Mouse (Mus musculus) gastrocnemius, postnatal 4 days (tissue): Measurements from ENCODE around the gene Gli2. TPM values are rescaled to one million over a fixed set of nuclear protein-coding genes. Genes with fewer than 3 reads are reported as not detected.
A peak's percentile ranks its signal among the peaks of the same experiment; 100 is the strongest.

ENCODE experiments used
- DNase-seq, 2 experiments: peaks; one replicate each; pipeline ENCODE4 v3.0.0; 2021 to 2022; ENCODE audit warnings: low spot score in 2 of 2, mixed read lengths in 2 of 2
- total RNA-seq, 2 experiments: library from RNA; stranded (reverse); gene quantifications; 2 replicates each; pipeline ENCODE4 v1.2.3; 2021

Gene Gli2
- total RNA-seq, 2 experiments from 2014 or later, result 11.3 to 13.4 TPM

DNA sequence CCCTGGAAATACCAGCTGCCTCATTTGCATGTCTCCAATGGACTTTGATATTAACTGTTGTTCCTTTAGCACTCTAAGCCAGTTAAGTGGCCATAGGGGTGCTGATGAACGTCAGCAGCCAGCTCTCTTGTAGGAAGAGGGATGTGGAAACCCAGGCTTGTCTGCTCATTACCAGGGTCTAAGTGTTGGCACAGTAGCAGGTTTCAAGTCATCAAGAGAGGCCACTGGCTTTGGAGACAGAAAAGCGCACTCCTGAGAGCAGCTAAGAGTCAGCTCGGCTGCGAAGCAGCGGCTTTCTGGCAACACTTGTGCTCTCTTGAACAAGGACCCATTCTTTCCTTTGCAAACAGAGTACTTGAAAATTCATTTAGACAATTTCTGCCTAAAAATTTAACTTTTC is 148.1 kb downstream of the Gli2 start:
- peak in 1 of 2 experiments; percentile 51 for DNase-seq

DNA sequence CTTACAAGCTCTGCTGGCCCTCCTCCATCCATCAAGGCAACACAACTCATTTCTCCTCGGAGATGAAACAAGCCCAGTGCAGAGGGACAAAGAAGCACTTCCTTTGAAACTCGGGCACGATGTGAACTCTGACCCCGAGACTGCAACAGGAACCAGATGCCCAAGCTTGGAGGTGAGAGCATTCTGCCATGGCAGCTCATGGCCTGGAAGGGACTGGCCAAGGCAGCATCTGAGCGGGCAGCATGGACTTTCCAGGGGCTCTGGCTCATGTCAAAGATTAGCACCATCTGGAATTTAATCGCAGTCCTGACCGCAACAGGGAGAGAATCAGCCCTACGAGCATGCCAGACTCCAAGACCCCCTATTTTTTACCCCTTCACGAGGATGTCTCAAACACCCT is 148.5 kb downstream of the Gli2 start:
- no peak for DNase-seq

GRCm38 (mm10) chr1:118904431-118904830 is 149.0 kb downstream of the Gli2 start:
- DNase-seq, result no peak

- no peak for DNase-seq
These were observed 149.7 kb downstream of the Gli2 start for GRCm38 (mm10) chr1:118903742-118904141.

GRCm38 (mm10) chr1:118901868-118902586 is 151.4 kb downstream of the Gli2 start:
- no peak for DNase-seq

DNA sequence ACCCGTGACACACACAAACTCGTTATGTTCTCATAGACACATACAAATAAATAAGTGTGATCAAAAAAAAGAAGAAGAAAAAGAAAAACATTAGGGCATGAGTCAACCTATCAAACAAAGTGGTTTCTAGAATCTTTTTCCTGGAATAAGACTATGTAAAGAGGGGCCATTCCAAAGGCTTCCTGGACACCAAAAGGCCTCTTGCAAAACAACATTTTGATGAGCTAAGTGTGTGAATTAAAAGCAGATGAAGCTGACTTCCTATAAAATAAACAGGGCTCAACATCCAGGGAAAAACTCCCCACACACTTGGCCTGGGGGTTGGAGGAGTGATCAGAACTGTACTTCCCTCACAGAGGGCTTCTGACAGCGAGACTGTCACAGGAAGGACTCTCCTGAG is 155.1 kb downstream of the Gli2 start:
- DNase-seq, result no peak

- peak in 1 of 2 experiments; percentile 64 for DNase-seq
These were observed 158.2 kb downstream of the Gli2 start for GRCm38 (mm10) chr1:118895026-118895762.

- no peak for DNase-seq
These were observed 162.0 kb downstream of the Gli2 start for GRCm38 (mm10) chr1:118891395-118891794.

- no peak for DNase-seq
These were observed 163.1 kb downstream of the Gli2 start for GRCm38 (mm10) chr1:118890125-118890875.

DNA sequence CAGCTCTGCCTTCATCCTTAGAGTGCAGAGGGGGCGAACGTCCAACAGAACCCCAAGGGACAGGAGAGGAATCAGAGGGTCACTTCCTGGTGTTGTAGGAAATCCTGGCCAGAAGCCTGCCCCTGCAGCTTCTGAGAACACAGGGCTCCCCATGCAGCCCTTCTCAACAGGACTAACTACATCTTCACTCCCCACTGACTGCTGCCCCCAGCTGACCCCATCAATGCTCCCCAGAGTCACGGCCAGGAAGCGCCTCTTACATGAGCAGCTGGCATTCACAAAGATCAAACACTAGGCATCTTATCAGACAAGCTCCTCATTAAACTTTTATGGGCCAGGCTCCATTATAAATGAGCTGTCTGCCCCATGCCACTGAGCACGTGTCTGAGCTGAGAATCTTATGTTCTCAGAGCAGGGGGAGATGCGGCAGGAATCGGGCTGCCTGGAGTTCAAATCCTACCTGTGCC is 172.6 kb downstream of the Gli2 start:
- peak in 1 of 2 experiments; percentile 22 for DNase-seq

DNA sequence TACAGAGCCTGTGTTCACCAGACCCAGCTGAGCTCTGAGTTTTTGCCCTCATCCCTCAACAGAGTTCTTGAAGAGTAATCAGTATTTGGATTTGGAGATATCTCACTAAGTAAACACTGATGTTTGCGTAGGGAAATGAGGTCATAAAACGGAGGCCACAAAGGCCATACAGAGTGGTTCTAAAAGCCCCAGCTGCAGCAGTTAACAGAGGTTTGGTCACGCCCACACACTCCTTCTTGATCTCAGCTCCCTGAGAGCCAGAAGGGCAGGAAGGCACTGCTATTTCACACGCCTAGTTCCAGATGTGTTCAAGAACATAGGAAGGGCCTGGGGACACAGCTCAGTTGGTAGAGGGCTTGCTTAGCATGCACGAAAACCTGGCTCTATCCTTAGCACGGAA is 175.1 kb downstream of the Gli2 start:
- DNase-seq, result no peak

GRCm38 (mm10) chr1:118875227-118875626 is 178.2 kb downstream of the Gli2 start:
- DNase-seq, result no peak

GRCm38 (mm10) chr1:118873559-118873958 is 179.9 kb downstream of the Gli2 start:
- no peak for DNase-seq

DNA sequence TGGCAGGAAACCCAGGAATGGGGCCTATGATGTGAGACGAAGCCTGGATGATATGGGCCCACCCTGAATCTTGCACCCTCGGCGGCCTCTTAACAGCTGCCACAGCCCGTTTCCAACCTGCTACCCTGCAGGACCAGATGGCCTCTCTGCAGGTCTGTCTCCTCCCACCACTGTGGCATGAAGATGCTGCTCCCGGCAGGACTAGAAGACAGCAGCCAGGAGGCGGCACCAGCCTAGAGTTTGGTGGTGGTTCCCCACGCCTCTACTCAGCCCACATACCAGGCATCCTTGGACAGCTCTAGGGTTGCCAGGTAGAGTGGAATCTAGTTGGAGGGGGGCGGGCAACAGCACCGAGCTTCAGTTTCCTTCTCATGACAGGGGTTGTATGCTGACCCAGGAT is 188.7 kb downstream of the Gli2 start:
- DNase-seq, result no peak

- no peak for DNase-seq
These were observed 189.4 kb downstream of the Gli2 start for GRCm38 (mm10) chr1:118864031-118864430.

- no peak for DNase-seq
These were observed 195.3 kb downstream of the Gli2 start for GRCm38 (mm10) chr1:118858101-118858500.

GRCm38 (mm10) chr1:118830658-118831057 is 222.8 kb downstream of the Gli2 start:
- DNase-seq, result no peak

DNA sequence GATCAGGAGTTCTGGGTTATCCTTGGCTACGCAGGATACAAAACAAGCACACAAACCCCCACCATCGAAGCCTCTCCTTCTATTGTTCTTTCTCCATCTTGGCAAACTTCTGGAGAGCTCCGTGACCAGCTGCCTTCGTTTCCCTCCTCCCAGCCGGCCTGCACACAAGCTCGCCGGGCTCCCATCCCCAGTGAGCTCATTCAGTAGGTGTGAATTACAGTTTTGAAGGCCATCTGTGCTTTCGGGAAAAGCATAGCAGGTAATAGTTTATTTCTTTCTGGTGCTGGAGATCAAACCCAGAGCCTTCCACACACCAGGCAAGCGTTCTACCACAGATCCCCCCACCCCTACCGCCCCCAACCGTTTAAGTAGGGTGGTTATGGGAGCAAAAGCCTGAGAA is 226.8 kb downstream of the Gli2 start:
- DNase-seq, result no peak

DNA sequence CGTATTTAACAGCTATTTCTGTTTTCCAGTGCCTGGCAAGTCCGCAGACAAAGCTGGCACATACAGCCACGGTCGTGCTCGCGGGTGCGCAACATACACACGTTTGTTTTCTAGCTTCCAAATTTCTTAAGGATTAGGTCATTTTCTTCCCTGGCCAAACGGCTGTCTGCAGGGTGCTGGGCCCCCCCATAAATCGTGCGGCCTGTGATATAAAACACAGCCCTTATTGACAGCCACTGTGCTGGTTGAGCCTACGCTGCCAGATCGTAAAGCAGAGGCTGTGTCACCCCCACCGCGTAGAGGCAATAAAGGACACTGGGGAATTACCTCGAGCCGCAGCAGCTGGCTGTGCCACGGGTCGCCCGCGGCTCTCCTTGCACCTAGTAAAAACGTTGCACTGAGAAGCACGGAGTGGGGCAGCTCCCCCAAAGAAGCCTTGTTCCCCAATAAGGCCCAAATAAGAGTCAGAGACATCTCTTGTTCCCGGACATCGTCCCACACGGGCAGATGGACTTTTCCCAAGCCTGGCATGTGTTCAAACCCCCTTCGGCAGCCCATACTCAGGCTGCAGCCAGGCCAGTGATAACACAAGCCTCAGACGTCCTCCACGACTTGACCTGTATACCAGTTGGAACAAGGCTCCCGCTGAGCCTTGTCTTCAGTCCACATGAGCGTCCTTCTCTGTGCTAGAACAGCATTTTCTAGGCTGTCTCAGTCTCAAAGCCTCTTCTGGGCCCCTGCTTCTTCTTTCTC is 227.8 kb downstream of the Gli2 start:
- peak in 1 of 2 experiments; percentile 20 for DNase-seq

GRCm38 (mm10) chr1:118825035-118825434 is 228.4 kb downstream of the Gli2 start:
- no peak for DNase-seq

DNA sequence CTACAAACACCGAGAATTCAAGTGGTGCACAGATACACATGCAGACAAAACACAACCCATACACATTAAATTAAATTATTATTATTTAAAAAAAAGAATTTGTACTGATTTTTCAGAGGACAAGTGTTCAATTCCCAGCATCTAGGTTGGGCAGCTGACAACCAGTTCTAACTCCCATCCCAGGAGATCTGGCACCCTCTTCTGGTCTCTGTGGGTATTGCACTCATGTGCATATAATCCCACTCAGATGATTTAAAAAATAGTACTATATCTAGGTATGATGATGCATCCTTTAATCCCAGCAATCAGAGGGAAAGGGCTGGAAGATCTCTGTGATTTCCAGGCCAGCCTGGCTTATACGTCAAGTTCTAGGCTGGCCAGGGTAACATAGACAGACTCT is 231.2 kb downstream of the Gli2 start:
- no peak for DNase-seq
